In the genomic region with DNA sequence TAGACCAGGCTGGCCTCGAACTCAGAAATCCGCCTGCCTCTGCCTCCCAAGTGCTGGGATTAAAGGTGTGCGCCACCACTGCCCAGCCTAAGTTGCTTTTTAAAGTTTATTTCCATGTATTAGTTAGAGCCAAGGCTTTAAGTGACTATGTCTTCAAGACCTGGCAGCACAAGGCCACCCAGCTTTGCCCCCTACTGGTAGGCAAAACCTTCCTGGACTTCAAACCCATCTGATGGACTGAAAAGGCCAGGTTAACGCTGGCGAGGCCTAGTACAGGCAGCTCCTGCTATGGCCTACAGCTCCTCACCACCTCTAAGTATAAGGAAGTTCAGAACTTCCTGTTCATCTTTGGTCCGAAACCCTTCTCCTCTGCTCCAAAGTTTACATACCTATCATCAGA, we compare ENCODE assay signal across 14 mouse cellular contexts. TPM values are rescaled to one million over a fixed set of nuclear protein-coding genes. Genes with fewer than 3 reads are reported as not detected.
DNase-seq lines count a peak whose midpoint lies in the region; ATAC-seq and TF ChIP-seq lines count a peak whose summit lies in the region.
"Had no signal": no experiment of that assay in that cellular context is flagged by ENCODE, and none has a peak within 500 bp of the region (broad histone marks: within the 10 kb centered on the region; RNA-seq: fewer than 3 reads in every experiment).

No protein-coding gene starts in this region.

- H3K4me2 ChIP-seq in midbrain, postnatal 0 days (ENCODE audit: low read depth, low read length, poor library complexity, severe bottlenecking): no peak overlapping the region
- H3K4me2 ChIP-seq: limb, embryonic 15.5 days; stomach, embryonic 15.5 days had no signal

- H3K4me3 ChIP-seq in kidney, adult 2 months (ENCODE audit: insufficient read depth, low read depth, low read length): no peak overlapping the region
- H3K4me3 ChIP-seq in spleen, adult 2 months (ENCODE audit: extremely low read depth, insufficient read depth, insufficient read length): no peak overlapping the region
- H3K4me3 ChIP-seq in midbrain, postnatal 0 days (ENCODE audit: low read depth, low read length): no peak overlapping the region
- H3K4me3 ChIP-seq: limb, embryonic 15.5 days; stomach, embryonic 15.5 days had no signal

- peak; percentile 55 for DNase-seq in kidney, adult 2 months
- no peak for DNase-seq in kidney, adult 11 months
- DNase-seq in spleen, adult 2 months (ENCODE audit: low read depth in 1 of 2, low spot score in 2 of 2): peak in 1 of 2 experiments; percentile 62
- DNase-seq in spleen, postnatal 14 days (ENCODE audit: low spot score in 2 of 2): no peak
- peak; percentile 52 for DNase-seq in thymus, postnatal 4 days
- DNase-seq in midbrain, postnatal 0 days (ENCODE audit: low spot score): no peak
- no peak for DNase-seq in heart, adult 9 months (ENCODE audit: low spot score in 2 of 2)
- DNase-seq: cerebellum, postnatal 14 days; heart, postnatal 4 days had no signal

- 0 out of 2 replicates have a peak, but pooled peaks have one; percentile 26 for ATAC-seq in common myeloid progenitor, adult 5-6 weeks (replicated peaks; ENCODE audit: low read depth, poor library complexity, severe bottlenecking)
- ATAC-seq in midbrain, postnatal 0 days (ENCODE audit: low FRiP score): no peak

- H3K36me3 ChIP-seq in kidney, adult 2 months (ENCODE audit: control insufficient read depth, insufficient read depth, low read length): no peaks in the 10 kb centered on the region
- no peaks in the 10 kb centered on the region for H3K36me3 ChIP-seq in spleen, adult 2 months (ENCODE audit: control insufficient read depth, insufficient read depth, low read length)
- no peaks in the 10 kb centered on the region for H3K36me3 ChIP-seq in midbrain, postnatal 0 days (ENCODE audit: insufficient read depth, low read length)
- H3K36me3 ChIP-seq: limb, embryonic 15.5 days; stomach, embryonic 15.5 days had no signal

- 78% methylated on average over 6 of the region's 6 CpGs for WGBS in kidney, adult 2 months
- WGBS in spleen, adult 2 months: 55% methylated on average over 6 of the region's 6 CpGs
- WGBS in midbrain, postnatal 0 days: 88% methylated on average over 5 of the region's 6 CpGs

- H3K27ac ChIP-seq in kidney, adult 2 months (ENCODE audit: insufficient read depth, low read depth, low read length): no peak overlapping the region
- H3K27ac ChIP-seq in spleen, adult 2 months (ENCODE audit: insufficient read depth, low read length): peak overlapping the region; percentile 44; the same call in 1 of the 2 replicates
- no peak overlapping the region for H3K27ac ChIP-seq in midbrain, postnatal 0 days (ENCODE audit: low read depth, low read length)
- H3K27ac ChIP-seq: limb, embryonic 15.5 days; stomach, embryonic 15.5 days had no signal

- no peak for TF ChIP-seq POLR2A in kidney, adult 2 months (IDR thresholded peaks at IDR 0.05; ENCODE audit: low read depth, low read length)
- TF ChIP-seq POLR2A in spleen, adult 2 months (IDR thresholded peaks at IDR 0.05; ENCODE audit: low read depth, low read length): no peak

- no peaks in the 10 kb centered on the region for H3K27me3 ChIP-seq in kidney, adult 2 months (replicated peaks; ENCODE audit: control insufficient read depth, insufficient read depth, low read length)
- no peaks in the 10 kb centered on the region for H3K27me3 ChIP-seq in spleen, adult 2 months (ENCODE audit: control insufficient read depth, insufficient read depth, low read length)
- H3K27me3 ChIP-seq in midbrain, postnatal 0 days (ENCODE audit: insufficient read depth, low read length): no peaks in the 10 kb centered on the region
- H3K27me3 ChIP-seq: limb, embryonic 15.5 days; stomach, embryonic 15.5 days had no signal

- H3K4me1 ChIP-seq in kidney, adult 2 months (ENCODE audit: control insufficient read depth, insufficient read depth, low read length): no peaks in the 10 kb centered on the region
- H3K4me1 ChIP-seq in spleen, adult 2 months (ENCODE audit: control insufficient read depth, insufficient read depth, insufficient read length): peaks cover 37% of the 10 kb centered on the region; the same call in 1 of the 2 replicates
- H3K4me1 ChIP-seq in midbrain, postnatal 0 days (ENCODE audit: insufficient read depth, low read length): no peaks in the 10 kb centered on the region
- H3K4me1 ChIP-seq: stomach, embryonic 15.5 days had no signal

- TF ChIP-seq CTCF in kidney, adult 2 months (conservative IDR thresholded peaks at IDR 0.05; ENCODE audit: insufficient read depth, insufficient read length, low read depth, low read length): no peak; the same call in 1 of the 2 replicates
- TF ChIP-seq CTCF in spleen, adult 2 months (IDR thresholded peaks at IDR 0.05; ENCODE audit: extremely low read depth, insufficient read depth, insufficient read length, insufficient replicate concordance): peak; percentile 28; the same call in 1 of the 2 replicates
- TF ChIP-seq CTCF in midbrain, postnatal 0 days (IDR thresholded peaks at IDR 0.05): no peak

- H3K9ac ChIP-seq in midbrain, postnatal 0 days (replicated peaks; ENCODE audit: low read length, poor library complexity, severe bottlenecking): no peak overlapping the region
- H3K9ac ChIP-seq: limb, embryonic 15.5 days; stomach, embryonic 15.5 days had no signal

- H3K9me3 ChIP-seq in midbrain, postnatal 0 days (ENCODE audit: low read length): no peaks in the 10 kb centered on the region
- H3K9me3 ChIP-seq: limb, embryonic 15.5 days; stomach, embryonic 15.5 days had no signal

RNA-seq across cellular contexts. Expression of a gene that starts 6.9 kb away (rescaled TPM):
- 0.23 and 1.4 TPM in 2 replicates for polyA plus RNA-seq in kidney, adult 2 months (2012; rRNA removed)
- 15.3 and 17.1 TPM in 2 replicates for polyA plus RNA-seq in spleen, adult 2 months (2012; rRNA removed)
- total RNA-seq in common myeloid progenitor, adult 5-6 weeks (2017): not detected in 2 replicates
- not detected in 2 replicates for total RNA-seq in midbrain, postnatal 0 days (2014; rRNA removed)
- polyA plus RNA-seq in midbrain, postnatal 0 days (2015; fragmentation: Nextera tagmentation; extraction: Ambion mirVana): not detected in 2 replicates
- total RNA-seq: gastrocnemius, adult 8-10 months; heart, postnatal 4 days; layer of hippocampus, adult 8-10 months had no signal
- polyA plus RNA-seq: limb, embryonic 15.5 days; stomach, embryonic 15.5 days had no signal

RNA-seq across cellular contexts. Expression of a gene that starts 16.1 kb away (rescaled TPM):
- polyA plus RNA-seq in kidney, adult 2 months (2012; rRNA removed): 529 and 664 TPM in 2 replicates
- 85.4 and 191 TPM in 2 replicates for polyA plus RNA-seq in spleen, adult 2 months (2012; rRNA removed)
- 50.5 and 62.2 TPM in 2 replicates for total RNA-seq in common myeloid progenitor, adult 5-6 weeks (2017)
- 74.0 and 77.4 TPM in 2 replicates for total RNA-seq in midbrain, postnatal 0 days (2014; rRNA removed)
- 107 and 120 TPM in 2 replicates for polyA plus RNA-seq in midbrain, postnatal 0 days (2015; fragmentation: Nextera tagmentation; extraction: Ambion mirVana)

RNA-seq across cellular contexts. Expression of a gene that starts 22.2 kb away (rescaled TPM):
- polyA plus RNA-seq in kidney, adult 2 months (2012; rRNA removed): 4.5 and 12.6 TPM in 2 replicates
- polyA plus RNA-seq in spleen, adult 2 months (2012; rRNA removed): 109 and 140 TPM in 2 replicates
- total RNA-seq in common myeloid progenitor, adult 5-6 weeks (2017): 20.8 and 33.3 TPM in 2 replicates
- not detected in 2 replicates for total RNA-seq in midbrain, postnatal 0 days (2014; rRNA removed)
- polyA plus RNA-seq in midbrain, postnatal 0 days (2015; fragmentation: Nextera tagmentation; extraction: Ambion mirVana): 5.2 and 5.4 TPM in 2 replicates
- total RNA-seq: gastrocnemius, adult 8-10 months had no signal

RNA-seq across cellular contexts. Expression of a gene that starts 22.9 kb away (rescaled TPM):
- 17.3 and 26.6 TPM in 2 replicates for polyA plus RNA-seq in kidney, adult 2 months (2012; rRNA removed)
- 12.7 and 16.8 TPM in 2 replicates for polyA plus RNA-seq in spleen, adult 2 months (2012; rRNA removed)
- total RNA-seq in common myeloid progenitor, adult 5-6 weeks (2017): 46.1 and 64.5 TPM in 2 replicates
- 1.3 and 16.1 TPM in 2 replicates for total RNA-seq in midbrain, postnatal 0 days (2014; rRNA removed)
- 2.3 and 2.8 TPM in 2 replicates for polyA plus RNA-seq in midbrain, postnatal 0 days (2015; fragmentation: Nextera tagmentation; extraction: Ambion mirVana)
- total RNA-seq: gastrocnemius, adult 8-10 months had no signal

RNA-seq across cellular contexts. Expression of a gene that starts 30.2 kb away (rescaled TPM):
- 4.9 and 5.8 TPM in 2 replicates for polyA plus RNA-seq in kidney, adult 2 months (2012; rRNA removed)
- polyA plus RNA-seq in spleen, adult 2 months (2012; rRNA removed): 2.0 TPM in 2 replicates
- total RNA-seq in common myeloid progenitor, adult 5-6 weeks (2017): 7.3 and 8.3 TPM in 2 replicates
- 0.05 and 0.52 TPM in 2 replicates for total RNA-seq in midbrain, postnatal 0 days (2014; rRNA removed)
- 0.69 and 1.1 TPM in 2 replicates for polyA plus RNA-seq in midbrain, postnatal 0 days (2015; fragmentation: Nextera tagmentation; extraction: Ambion mirVana)

Comparison
In these comparisons a context has a peak if more than half of its experiments do, and no peak if none do; other contexts are left out.
1. DNase-seq: peak in kidney, adult 2 months (single experiment) and thymus, postnatal 4 days (single experiment); none in kidney, adult 11 months (single experiment), spleen, postnatal 14 days (0 of 2), midbrain, postnatal 0 days (single experiment) and heart, adult 9 months (0 of 2).